ENCODE assay signal across 8 mouse cellular contexts in the genomic region with DNA sequence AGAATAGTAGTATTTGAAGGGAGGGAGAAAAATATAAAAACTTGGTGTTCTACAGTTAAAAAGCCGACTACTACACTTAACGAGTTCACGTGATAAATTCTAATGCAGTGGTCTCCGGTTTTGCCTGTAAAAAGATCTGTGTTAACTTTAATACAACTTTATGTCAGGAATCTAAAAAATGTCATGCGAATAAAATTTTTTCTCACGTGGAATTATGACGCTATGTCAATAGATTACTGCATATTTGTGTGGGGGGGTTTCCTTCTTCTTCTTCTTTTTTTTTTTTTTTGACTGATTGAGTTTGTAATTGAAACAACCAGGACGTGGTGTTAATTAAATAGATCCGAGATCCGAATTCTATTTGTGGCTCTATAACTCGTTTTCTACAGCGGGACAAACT. TPM values are rescaled to one million over a fixed set of nuclear protein-coding genes. Genes with fewer than 3 reads are reported as not detected.
DNase-seq lines count a peak whose midpoint lies in the region; ATAC-seq and TF ChIP-seq lines count a peak whose summit lies in the region.

No protein-coding gene starts in this region.

- TF ChIP-seq CTCF in lung, embryonic 14.5 days (IDR thresholded peaks at IDR 0.05; ENCODE audit: low read depth): no peak

- no peaks in the 10 kb centered on the region for H3K9me3 ChIP-seq in lung, embryonic 14.5 days (ENCODE audit: low read depth, low read length)
- no peaks in the 10 kb centered on the region for H3K9me3 ChIP-seq in embryonic facial prominence, embryonic 15.5 days (replicated peaks)
- no peaks in the 10 kb centered on the region for H3K9me3 ChIP-seq in intestine, embryonic 16.5 days (ENCODE audit: control insufficient read depth, low read length)
- no peaks in the 10 kb centered on the region for H3K9me3 ChIP-seq in neural tube, embryonic 13.5 days

- peaks cover 4% of the 10 kb centered on the region; the same call in 1 of the 2 replicates for H3K4me1 ChIP-seq in lung, embryonic 14.5 days (ENCODE audit: insufficient read depth)
- peaks cover 20% of the 10 kb centered on the region for H3K4me1 ChIP-seq in embryonic facial prominence, embryonic 15.5 days
- peaks cover 20% of the 10 kb centered on the region for H3K4me1 ChIP-seq in intestine, embryonic 16.5 days (ENCODE audit: control insufficient read depth, insufficient read depth, low read length)
- H3K4me1 ChIP-seq in neural tube, embryonic 13.5 days (replicated peaks): peaks cover 45% of the 10 kb centered on the region

- no peak for ATAC-seq in lung, embryonic 14.5 days (ENCODE audit: insufficient read depth)
- ATAC-seq in embryonic facial prominence, embryonic 15.5 days (ENCODE audit: insufficient number of reproducible peaks, low FRiP score, low TSS enrichment, low read depth): no peak
- ATAC-seq in intestine, embryonic 16.5 days: no peak
- no peak for ATAC-seq in neural tube, embryonic 13.5 days (ENCODE audit: low read depth)
- no peak for ATAC-seq in megakaryocyte progenitor cell, adult 5-6 weeks (replicated peaks; ENCODE audit: poor library complexity)

- peak overlapping the region; percentile 99 for H3K4me3 ChIP-seq in lung, embryonic 14.5 days (ENCODE audit: low read depth, low read length)
- peak overlapping the region; percentile 99 for H3K4me3 ChIP-seq in embryonic facial prominence, embryonic 15.5 days (replicated peaks)
- peak overlapping the region; percentile 99 for H3K4me3 ChIP-seq in intestine, embryonic 16.5 days (ENCODE audit: low read length)
- H3K4me3 ChIP-seq in neural tube, embryonic 13.5 days: peak overlapping the region; percentile 71

- 12% methylated on average over 12 of the region's 12 CpGs for whole genome bisulfite sequencing in lung, embryonic 14.5 days
- WGBS in embryonic facial prominence, embryonic 15.5 days: 8% methylated on average over 12 of the region's 12 CpGs
- WGBS in intestine, embryonic 16.5 days: 12% methylated on average over 12 of the region's 12 CpGs
- WGBS in neural tube, embryonic 13.5 days: 18% methylated on average over 12 of the region's 12 CpGs

- intact Hi-C loops in left cerebral cortex, postnatal 36 days (cut with DNase I): no loop called here

- H3K4me2 ChIP-seq in lung, embryonic 14.5 days: peak overlapping the region; percentile 80
- H3K4me2 ChIP-seq in embryonic facial prominence, embryonic 15.5 days (replicated peaks): peak overlapping the region; percentile 63
- H3K4me2 ChIP-seq in intestine, embryonic 16.5 days (ENCODE audit: low read depth, low read length): peak overlapping the region; percentile 75
- H3K4me2 ChIP-seq in neural tube, embryonic 13.5 days: peak overlapping the region; percentile 73

- H3K27me3 ChIP-seq in lung, embryonic 14.5 days (ENCODE audit: insufficient read depth, low read length): no peaks in the 10 kb centered on the region
- no peaks in the 10 kb centered on the region for H3K27me3 ChIP-seq in embryonic facial prominence, embryonic 15.5 days
- H3K27me3 ChIP-seq in intestine, embryonic 16.5 days (replicated peaks; ENCODE audit: control insufficient read depth, insufficient read depth, low read length): no peaks in the 10 kb centered on the region
- no peaks in the 10 kb centered on the region for H3K27me3 ChIP-seq in neural tube, embryonic 13.5 days

- H3K9ac ChIP-seq in lung, embryonic 14.5 days: peak overlapping the region; percentile 95
- H3K9ac ChIP-seq in embryonic facial prominence, embryonic 15.5 days: peak overlapping the region; percentile 88
- peak overlapping the region; percentile 98 for H3K9ac ChIP-seq in intestine, embryonic 16.5 days (ENCODE audit: low read depth, low read length)
- peak overlapping the region; percentile 95 for H3K9ac ChIP-seq in neural tube, embryonic 13.5 days

- H3K27ac ChIP-seq in lung, embryonic 14.5 days (ENCODE audit: low read depth): 0 out of 2 replicates have a peak overlapping the region, but pooled peaks have one; percentile 91
- H3K27ac ChIP-seq in embryonic facial prominence, embryonic 15.5 days (replicated peaks): no peak overlapping the region
- no peak overlapping the region for H3K27ac ChIP-seq in intestine, embryonic 16.5 days (ENCODE audit: low read length)
- peak overlapping the region; percentile 97; the same call in 1 of the 2 replicates for H3K27ac ChIP-seq in neural tube, embryonic 13.5 days (replicated peaks)

- no peak for DNase-seq in lung, embryonic 14.5 days
- no peak for DNase-seq in lung, adult 18-20 months
- DNase-seq in adrenal gland, adult (ENCODE audit: inconsistent age in 2 of 2, low spot score in 1 of 2): no peak
- DNase-seq in left cerebral cortex, postnatal 36 days (ENCODE audit: low spot score in 2 of 2): no peak

- H3K36me3 ChIP-seq in lung, embryonic 14.5 days (ENCODE audit: insufficient read depth): no peaks in the 10 kb centered on the region
- H3K36me3 ChIP-seq in embryonic facial prominence, embryonic 15.5 days: no peaks in the 10 kb centered on the region
- H3K36me3 ChIP-seq in intestine, embryonic 16.5 days (ENCODE audit: control insufficient read depth, insufficient read depth, low read length): no peaks in the 10 kb centered on the region
- H3K36me3 ChIP-seq in neural tube, embryonic 13.5 days: no peaks in the 10 kb centered on the region

RNA-seq across cellular contexts. Expression of gene Rad23b, which starts 1.2 kb away (rescaled TPM):
- 70.5 and 70.7 TPM in 2 replicates for polyA plus RNA-seq in lung, embryonic 14.5 days (2014; fragmentation: Nextera tagmentation; extraction: Ambion mirVana)
- polyA plus RNA-seq in embryonic facial prominence, embryonic 15.5 days (2015; fragmentation: Nextera tagmentation; extraction: Ambion mirVana): 87.0 and 95.7 TPM in 2 replicates
- polyA plus RNA-seq in intestine, embryonic 16.5 days (2015; fragmentation: Nextera tagmentation; extraction: Ambion mirVana): 60.0 and 63.6 TPM in 2 replicates
- polyA plus RNA-seq in neural tube, embryonic 13.5 days (2015; fragmentation: Nextera tagmentation; extraction: Ambion mirVana): 98.1 and 101 TPM in 2 replicates
- total RNA-seq in megakaryocyte progenitor cell, adult 5-6 weeks (2015): 117 and 123 TPM in 2 replicates
- total RNA-seq in megakaryocyte progenitor cell, adult 5-6 weeks (2017): 146 and 165 TPM in 2 replicates
- 100 to 1,000 TPM; 190 to 197 TPM for total RNA-seq in left cerebral cortex, postnatal 36 days (2021)

Comparison
In these comparisons a context has a peak if more than half of its experiments do, and no peak if none do; other contexts are left out.
1. H3K27ac ChIP-seq: peak in lung, embryonic 14.5 days (single experiment) and neural tube, embryonic 13.5 days (single experiment); none in embryonic facial prominence, embryonic 15.5 days (single experiment) and intestine, embryonic 16.5 days (single experiment).
2. Peak in every context shown above with its lines, with median percentiles within 50 percentile points of each other: H3K4me2 ChIP-seq, H3K4me3 ChIP-seq and H3K9ac ChIP-seq.